Mouse (Mus musculus) hindbrain, embryonic 10.5 days (tissue): ENCODE measurements around the gene Vmn1r215. TPM values are rescaled to one million over a fixed set of nuclear protein-coding genes. Genes with fewer than 3 reads are reported as not detected.
"Not testable (repeated sequence)": the region's sequence is repeated elsewhere in the genome, so short reads cannot be mapped to it uniquely, and the experiment has no call there.

Experiments used
- DNase-seq: peaks from one replicate; pipeline ENCODE4 v3.0.0-alpha.2; 2017; ENCODE audit warnings: low spot score
- H3K27ac ChIP-seq: fragments of 300-500 bp; sonication (generic); 2 replicates; pipeline ENCODE4 v1.5.1; 2016; ENCODE audit warnings: mild to moderate bottlenecking, moderate library complexity
- H3K27me3 ChIP-seq: fragments of 300-500 bp; sonication (generic); 2 replicates; pipeline ENCODE4 v1.6.1; 2016; ENCODE audit warnings: mild to moderate bottlenecking; ENCODE audit not compliant: poor library complexity, insufficient read depth, severe bottlenecking
- H3K36me3 ChIP-seq: fragments of 300-500 bp; sonication (generic); 2 replicates; pipeline ENCODE4 v1.6.1; 2016; ENCODE audit warnings: mild to moderate bottlenecking, moderate library complexity
- H3K4me1 ChIP-seq: fragments of 300-500 bp; sonication (generic); replicated peaks from 2 replicates; pipeline ENCODE4 v1.6.1; 2016; ENCODE audit warnings: mild to moderate bottlenecking
- H3K4me3 ChIP-seq: fragments of 300-500 bp; sonication (generic); 2 replicates; pipeline ENCODE4 v1.5.1; 2016; ENCODE audit warnings: mild to moderate bottlenecking, moderate library complexity
- H3K9me3 ChIP-seq: fragments of 300-500 bp; sonication (generic); 2 replicates; pipeline ENCODE4 v1.6.1; 2016; ENCODE audit warnings: mild to moderate bottlenecking, moderate library complexity
- WGBS: fragments of 180-500 bp; shearing (Covaris S2); methylation state at CpG from one replicate; pipeline ENCODE4 v1.1.7; 2016; 5-methylcytosine and 5-hydroxymethylcytosine counted together
- polyA plus RNA-seq: library from polyadenylated mRNA; unstranded; fragments of >200 nt; fragmentation: Nextera tagmentation; extraction: Ambion mirVana; gene quantifications from 2 replicates; pipeline ENCODE4 v1.2.1, GENCODE M21; 2016

Vmn1r215 gene
- polyA plus RNA-seq = not detected in 2 replicates

GRCm38 (mm10) chr13:23067725-23068124, at the start of gene Vmn1r215:
Gene Vmn1r215, plus strand, starts transcription at chr13:23068025.
- no peaks in the 10 kb centered on the region for H3K36me3 ChIP-seq
- H3K4me3 ChIP-seq = no peak within 1 kb of the TSS
- no peaks in the 10 kb centered on the region for H3K27me3 ChIP-seq
- H3K27ac ChIP-seq = no peak within 1 kb of the TSS
- no peaks in the 10 kb centered on the region for H3K9me3 ChIP-seq
- no peaks in the 10 kb centered on the region for H3K4me1 ChIP-seq
- no peak for DNase-seq
- WGBS = 61% methylated on average over 1 of the region's 1 CpGs

DNA sequence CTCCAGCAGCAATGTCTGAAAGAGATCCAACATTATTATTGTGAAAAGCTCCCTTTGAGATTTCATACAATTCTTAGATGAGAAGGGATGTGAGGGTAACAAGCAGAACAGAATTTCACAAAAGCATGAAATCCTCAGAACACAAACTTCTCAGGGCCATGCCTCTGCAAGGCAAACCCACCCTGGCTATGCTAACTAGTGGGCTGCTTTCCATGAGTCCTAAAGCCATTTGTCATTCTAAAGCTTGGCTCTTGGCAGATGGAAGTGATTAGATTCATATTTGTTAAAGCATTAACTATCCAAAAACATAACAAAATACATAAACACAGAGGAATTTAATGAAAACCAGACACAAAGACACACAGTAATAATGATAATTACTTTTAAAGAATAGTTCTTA, 49.7 kb upstream of the Vmn1r215 start:
- DNase-seq = no peak
- no peaks in the 10 kb centered on the region for H3K9me3 ChIP-seq
- H3K36me3 ChIP-seq = no peaks in the 10 kb centered on the region
- H3K4me3 ChIP-seq = no peak overlapping the region
- no peaks in the 10 kb centered on the region for H3K27me3 ChIP-seq
- no peak overlapping the region for H3K27ac ChIP-seq
- H3K4me1 ChIP-seq = no peaks in the 10 kb centered on the region

DNA sequence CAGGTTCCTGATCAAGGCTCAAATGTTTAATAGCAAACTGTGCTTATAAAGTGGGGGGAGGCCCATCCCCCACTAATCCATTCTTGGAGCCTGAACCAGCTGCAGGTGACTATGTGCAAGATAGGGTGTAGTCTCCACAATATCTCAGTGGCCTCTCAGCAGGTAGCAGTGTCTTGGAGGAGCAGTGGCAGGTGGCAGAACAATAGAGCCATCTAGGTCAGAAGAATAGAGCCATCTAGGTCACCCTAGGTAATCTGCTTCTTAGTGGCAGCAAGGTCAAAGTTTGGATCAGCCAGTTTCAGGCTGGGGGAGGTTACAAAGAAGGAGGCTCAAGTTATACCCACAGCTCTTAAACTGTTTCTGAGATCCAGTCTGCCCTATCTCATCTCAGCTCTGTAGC, 43.0 kb upstream of the Vmn1r215 start:
- H3K9me3 ChIP-seq = no peaks in the 10 kb centered on the region
- no peaks in the 10 kb centered on the region for H3K4me1 ChIP-seq
- no peak overlapping the region for H3K4me3 ChIP-seq
- H3K36me3 ChIP-seq = no peaks in the 10 kb centered on the region
- no peaks in the 10 kb centered on the region for H3K27me3 ChIP-seq
- DNase-seq = no peak
- H3K27ac ChIP-seq = no peak overlapping the region

DNA sequence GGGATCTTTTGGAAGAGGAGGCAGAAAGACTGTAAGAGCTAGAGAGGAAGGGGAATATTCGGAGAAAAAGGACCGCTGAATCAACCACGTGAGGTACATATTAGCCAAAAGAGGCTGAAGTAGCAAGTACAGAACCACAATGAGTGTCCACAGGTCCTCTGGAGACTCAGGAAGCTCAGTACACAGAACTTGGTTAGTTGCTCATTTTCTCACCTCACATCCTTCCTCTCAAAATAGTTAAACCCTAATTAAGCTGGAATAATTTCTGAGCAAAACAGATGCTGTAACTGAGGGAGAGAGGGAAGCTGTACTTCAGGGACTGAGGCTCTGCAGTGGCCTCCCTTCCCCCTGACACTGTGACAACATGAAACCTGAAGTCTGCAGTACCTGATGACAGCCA, 37.7 kb upstream of the Vmn1r215 start, which contains the start of gene Vmn1r214:
Gene Vmn1r214 (plus strand): TSS at position 301 of the 400 bp plus-strand sequence.
- no peak within 1 kb of the TSS for H3K27ac ChIP-seq
- DNase-seq = no peak
- no peaks in the 10 kb centered on the region for H3K36me3 ChIP-seq
- 91% methylated on average over 3 of the region's 3 CpGs for WGBS
- no peaks in the 10 kb centered on the region for H3K9me3 ChIP-seq
- no peak within 1 kb of the TSS for H3K4me3 ChIP-seq
- H3K27me3 ChIP-seq = no peaks in the 10 kb centered on the region
- no peaks in the 10 kb centered on the region for H3K4me1 ChIP-seq

- Histone ChIP-seq H3K4me3 (no peak overlapping the region), H3K27ac (no peak overlapping the region), H3K36me3 (no peaks in the 10 kb centered on the region), H3K4me1 (no peaks in the 10 kb centered on the region), H3K27me3 (no peaks in the 10 kb centered on the region), H3K9me3 (no peaks in the 10 kb centered on the region)
- 47% methylated on average over 1 of the region's 1 CpGs for WGBS
- no peak for DNase-seq
Observed at GRCm38 (mm10) chr13:23057778-23058177, 10.0 kb upstream of the Vmn1r215 start.

DNA sequence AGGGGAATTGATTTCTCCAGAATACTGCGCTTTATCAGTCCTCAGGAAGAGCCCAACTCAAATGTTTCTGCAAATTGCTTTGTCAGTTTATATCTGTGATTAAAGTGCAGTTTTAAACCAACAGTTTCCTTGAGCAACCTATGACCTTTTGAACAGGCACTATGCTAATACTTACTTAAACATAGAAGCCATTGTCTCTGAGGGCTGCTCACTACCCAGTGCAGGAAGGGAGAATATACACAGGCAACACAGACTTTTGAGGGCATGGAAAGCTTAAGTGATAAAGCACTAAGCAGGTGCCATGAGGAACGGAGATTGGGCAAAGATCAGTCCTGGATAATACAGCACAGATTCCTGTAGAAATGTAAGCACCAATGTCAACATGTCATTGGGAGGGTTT, 1.5 kb downstream of the Vmn1r215 start:
- Histone ChIP-seq H3K4me1 (no peaks in the 10 kb centered on the region), H3K9me3 (no peaks in the 10 kb centered on the region), H3K36me3 (no peaks in the 10 kb centered on the region), H3K27me3 (no peaks in the 10 kb centered on the region), H3K4me3 (no peak overlapping the region), H3K27ac (no peak overlapping the region)
- WGBS = 87% methylated on average over 2 of the region's 2 CpGs
- no peak for DNase-seq

DNA sequence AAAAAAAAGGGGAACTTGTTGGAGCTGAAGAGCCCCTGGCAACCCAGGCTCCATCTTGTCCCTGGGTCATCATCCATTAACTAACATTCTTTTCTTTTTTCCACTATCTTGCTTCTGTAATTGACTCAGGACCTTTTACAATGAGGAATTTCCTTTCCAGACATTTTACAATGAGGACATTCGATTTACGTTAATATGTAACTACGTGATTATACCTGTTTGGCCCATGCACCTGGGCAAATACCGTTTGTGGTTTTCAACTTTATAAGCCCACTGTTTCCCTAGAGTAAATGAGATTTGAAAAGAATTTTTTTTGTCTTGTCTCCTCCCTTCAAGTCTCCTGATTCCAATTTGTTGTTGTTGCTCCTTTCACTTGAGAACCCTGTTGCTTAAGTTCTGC, 26.6 kb downstream of the Vmn1r215 start:
- no peak for DNase-seq
- WGBS = 92% methylated on average over 4 of the region's 4 CpGs
- no peaks in the 10 kb centered on the region for H3K36me3 ChIP-seq

GRCm38 (mm10) chr13:23118126-23118525, 50.3 kb downstream of the Vmn1r215 start, which contains the start of gene Vmn1r217:
Gene Vmn1r217, minus strand, starts transcription at chr13:23118226.
- not testable (repeated sequence) for H3K4me1 ChIP-seq, H3K27me3 ChIP-seq, H3K27ac ChIP-seq, H3K36me3 ChIP-seq, DNase-seq, H3K4me3 ChIP-seq, H3K9me3 ChIP-seq
- 86% methylated on average over 1 of the region's 1 CpGs for WGBS

More for the DNA sequence above, 26.6 kb downstream of the Vmn1r215 start:
- Histone ChIP-seq H3K4me3 (no peak overlapping the region), H3K4me1 (no peaks in the 10 kb centered on the region), H3K9me3 (no peaks in the 10 kb centered on the region), H3K27ac (no peak overlapping the region), H3K27me3 (no peaks in the 10 kb centered on the region)

GRCm38 (mm10) chr13:23120611-23121010, 52.8 kb downstream of the Vmn1r215 start:
- Histone ChIP-seq H3K4me1 (no peaks in the 10 kb centered on the region), H3K36me3 (no peaks in the 10 kb centered on the region), H3K27ac (no peak overlapping the region), H3K4me3 (no peak overlapping the region), H3K27me3 (no peaks in the 10 kb centered on the region), H3K9me3 (no peaks in the 10 kb centered on the region)
- DNase-seq = no peak
- WGBS = 88% methylated on average over 2 of the region's 2 CpGs

Other genes with a start within 250 kb of the Vmn1r215 start
- not detected in 2 replicates for gene Vmn1r210, start 236.7 kb upstream of the Vmn1r215 start, polyA plus RNA-seq
- not detected in 2 replicates for gene Vmn1r211, start 210.5 kb upstream of the Vmn1r215 start, polyA plus RNA-seq
- gene Vmn1r212, start 183.8 kb upstream of the Vmn1r215 start, polyA plus RNA-seq = not detected in 2 replicates
- not detected in 2 replicates for gene Vmn1r213, start 60.4 kb upstream of the Vmn1r215 start, polyA plus RNA-seq
- not detected in 2 replicates for gene Vmn1r214, start 37.6 kb upstream of the Vmn1r215 start, polyA plus RNA-seq
- not detected in 2 replicates for gene Vmn1r217, start 50.2 kb downstream of the Vmn1r215 start, polyA plus RNA-seq
- not detected in 2 replicates for gene Vmn1r218, start 65.1 kb downstream of the Vmn1r215 start, polyA plus RNA-seq
- gene Vmn1r219, start 91.3 kb downstream of the Vmn1r215 start, polyA plus RNA-seq = 0.03 TPM in 1 of 2 replicates, not detected in the other
- not detected in 2 replicates for gene Vmn1r220, start 120.0 kb downstream of the Vmn1r215 start, polyA plus RNA-seq
- gene Vmn1r221, start 146.1 kb downstream of the Vmn1r215 start, polyA plus RNA-seq = not detected in 2 replicates
- gene Vmn1r222, start 167.9 kb downstream of the Vmn1r215 start, polyA plus RNA-seq = not detected in 2 replicates
- not detected in 2 replicates for gene Vmn1r223, start 179.1 kb downstream of the Vmn1r215 start, polyA plus RNA-seq